Mouse (Mus musculus) adrenal gland, postnatal 14 days (tissue): ENCODE measurements around the gene Gm428. TPM values are rescaled to one million over a fixed set of nuclear protein-coding genes. Genes with fewer than 3 reads are reported as not detected.
"Not testable (repeated sequence)": the region's sequence is repeated elsewhere in the genome, so short reads cannot be mapped to it uniquely, and the experiment has no call there.

Experiments used
- DNase-seq: peaks from one replicate; pipeline ENCODE4 v3.0.0; 2021; ENCODE audit warnings: mixed read lengths
- long read RNA-seq, 2 experiments: library from polyadenylated mRNA; stranded (forward); transcript quantifications; one replicate each; pipeline ENCODE4 v2.0.0; 2021
- total RNA-seq: library from RNA; stranded (reverse); gene quantifications from 2 replicates; pipeline ENCODE4 v1.2.3, GENCODE M21; 2021

The Gm428 gene
- total RNA-seq = not detected in 2 replicates
- long read RNA-seq, experiment 1 = 0 reads
- long read RNA-seq, experiment 2 = 0 reads

DNA sequence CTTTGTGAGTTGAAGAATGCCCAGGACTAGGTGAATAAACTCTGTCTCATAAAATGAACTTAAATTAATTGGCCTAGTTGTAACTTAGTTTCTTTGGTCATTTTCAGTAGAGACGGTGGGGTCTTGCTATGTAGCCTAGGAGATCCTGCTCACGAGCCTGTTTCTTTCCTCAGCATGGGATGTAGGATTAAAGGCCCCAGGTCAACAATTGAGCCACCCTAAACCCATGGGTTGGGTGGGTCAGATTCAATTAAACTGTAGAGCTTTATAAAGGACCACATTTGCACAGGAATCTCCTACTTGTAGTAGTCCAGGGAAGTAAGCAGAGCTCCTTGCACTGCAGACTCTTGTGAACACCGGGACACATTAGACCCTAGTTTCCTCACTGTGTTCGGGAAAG lies at the start of gene Gm428:
Gm428 (plus strand) TSS at position 301 of the 400 bp plus-strand sequence.
- not testable (repeated sequence) for DNase-seq

DNA sequence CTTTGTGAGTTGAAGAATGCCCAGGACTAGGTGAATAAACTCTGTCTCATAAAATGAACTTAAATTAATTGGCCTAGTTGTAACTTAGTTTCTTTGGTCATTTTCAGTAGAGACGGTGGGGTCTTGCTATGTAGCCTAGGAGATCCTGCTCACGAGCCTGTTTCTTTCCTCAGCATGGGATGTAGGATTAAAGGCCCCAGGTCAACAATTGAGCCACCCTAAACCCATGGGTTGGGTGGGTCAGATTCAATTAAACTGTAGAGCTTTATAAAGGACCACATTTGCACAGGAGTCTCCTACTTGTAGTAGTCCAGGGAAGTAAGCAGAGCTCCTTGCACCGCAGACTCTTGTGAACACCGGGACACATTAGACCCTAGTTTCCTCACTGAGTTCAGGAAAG lies 45.5 kb upstream of the Gm428 start, which contains the start of gene Gm11236:
Gm11236 (plus strand) TSS at position 301 of the 400 bp plus-strand sequence.
- DNase-seq = not testable (repeated sequence)

DNA sequence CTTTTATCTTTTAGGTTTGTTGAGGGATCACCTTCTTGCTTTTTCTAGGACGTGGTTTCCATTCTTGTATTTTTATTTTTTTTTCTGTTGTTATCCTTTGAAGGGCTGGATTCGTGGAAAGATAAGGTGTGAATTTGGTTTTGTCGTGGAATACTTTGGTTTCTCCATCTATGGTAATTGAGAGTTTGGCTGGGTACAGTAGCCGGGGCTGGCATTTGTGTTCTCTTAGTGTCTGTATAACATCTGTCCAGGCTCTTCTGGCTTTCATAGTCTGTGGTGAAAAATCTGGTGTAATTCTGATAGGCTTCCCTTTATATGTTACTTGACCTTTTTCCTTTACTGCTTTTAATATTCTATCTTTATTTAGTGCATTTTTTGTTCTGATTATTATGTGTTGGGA lies 21.5 kb upstream of the Gm428 start:
- DNase-seq = not testable (repeated sequence)

DNA sequence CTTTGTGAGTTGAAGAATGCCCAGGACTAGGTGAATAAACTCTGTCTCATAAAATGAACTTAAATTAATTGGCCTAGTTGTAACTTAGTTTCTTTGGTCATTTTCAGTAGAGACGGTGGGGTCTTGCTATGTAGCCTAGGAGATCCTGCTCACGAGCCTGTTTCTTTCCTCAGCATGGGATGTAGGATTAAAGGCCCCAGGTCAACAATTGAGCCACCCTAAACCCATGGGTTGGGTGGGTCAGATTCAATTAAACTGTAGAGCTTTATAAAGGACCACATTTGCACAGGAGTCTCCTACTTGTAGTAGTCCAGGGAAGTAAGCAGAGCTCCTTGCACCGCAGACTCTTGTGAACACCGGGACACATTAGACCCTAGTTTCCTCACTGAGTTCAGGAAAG lies 15.3 kb upstream of the Gm428 start, which contains the start of gene Gm11239:
Gm11239 (plus strand) TSS at position 301 of the 400 bp plus-strand sequence.
- DNase-seq = not testable (repeated sequence)

DNA sequence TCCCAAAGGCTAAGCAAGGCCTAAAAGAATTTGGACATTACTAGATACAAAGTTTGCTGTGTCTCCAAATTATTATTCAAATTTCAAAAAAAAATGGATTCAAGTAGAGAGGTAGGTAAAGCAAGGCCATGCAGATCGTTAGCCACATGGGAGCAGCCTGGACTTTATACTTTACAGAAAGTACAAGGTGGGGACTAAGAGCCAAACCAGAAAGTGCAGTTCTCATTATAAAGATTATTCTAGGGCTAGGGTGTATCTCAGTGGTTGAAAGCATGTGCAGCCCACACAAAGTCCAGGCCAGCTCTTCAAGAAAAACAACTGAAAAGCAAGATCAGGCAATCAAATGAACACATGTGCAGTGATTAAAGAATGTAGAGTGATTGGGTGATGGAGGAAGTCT lies 35.4 kb downstream of the Gm428 start:
- DNase-seq = no peak

DNA sequence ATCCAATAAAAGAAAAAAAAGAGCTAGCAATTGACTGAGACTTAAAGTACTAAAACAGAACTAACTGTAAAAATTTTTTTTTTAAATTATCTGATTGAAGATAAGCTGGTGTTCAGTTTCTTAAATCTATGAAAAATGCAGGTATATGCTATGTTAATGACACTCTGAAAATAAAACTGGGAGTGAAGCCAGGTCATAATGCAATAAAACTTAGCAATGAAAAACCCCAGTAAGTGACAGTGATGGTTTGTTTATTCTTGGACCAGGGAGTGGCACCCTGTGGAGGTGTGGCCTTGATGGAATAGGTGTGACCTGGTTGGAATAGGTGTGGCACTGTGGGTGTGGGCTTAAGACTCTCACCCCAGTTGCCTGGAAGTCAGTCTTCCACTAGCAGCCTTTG lies 36.5 kb downstream of the Gm428 start:
- DNase-seq = no peak

Other genes starting within 250 kb of the Gm428 start
- not detected in 2 replicates for gene Gm11238, start 75.6 kb upstream of the Gm428 start, total RNA-seq
- not detected in 2 replicates for gene Gm11237, start 60.5 kb upstream of the Gm428 start, total RNA-seq
- gene Gm11236, start 45.4 kb upstream of the Gm428 start, total RNA-seq = not detected in 2 replicates
- gene Gm11239, start 15.2 kb upstream of the Gm428 start, total RNA-seq = not detected in 2 replicates
- 0.19 and 0.26 TPM in 2 replicates for gene Rasef, start 107.5 kb downstream of the Gm428 start, total RNA-seq
- not detected in 2 replicates for gene Gm11758, start 192.8 kb downstream of the Gm428 start, total RNA-seq
- gene Gm11757, start 207.6 kb downstream of the Gm428 start, total RNA-seq = not detected in 2 replicates
- gene Gm13871, start 222.4 kb downstream of the Gm428 start, total RNA-seq = not detected in 2 replicates
- gene Gm11756, start 237.2 kb downstream of the Gm428 start, total RNA-seq = not detected in 2 replicates